Mouse (Mus musculus): Measurements from ENCODE around the gene Snx3. TPM values are rescaled to one million over a fixed set of nuclear protein-coding genes. Genes with fewer than 3 reads are reported as not detected.

The Snx3 gene
- polyA plus RNA-seq, 1 experiment from 2014 or later, result 244 TPM

- Histone ChIP-seq H3K4me1 (replicated peaks) (no peaks in the 10 kb centered on the region), H3K27ac (no peak overlapping the region), H3K9me3 (no peaks in the 10 kb centered on the region), H3K4me3 (replicated peaks) (no peak overlapping the region), H3K36me3 (no peaks in the 10 kb centered on the region), H3K4me2 (no peak overlapping the region), H3K27me3 (no peaks in the 10 kb centered on the region), H3K9ac (replicated peaks) (no peak overlapping the region)
- 80% methylated on average over 6 of the region's 6 CpGs for WGBS
- no peak for ATAC-seq (ENCODE audit: insufficient number of reproducible peaks, insufficient read depth, low FRiP score, low TSS enrichment, low read depth)
These were observed 44.1 kb downstream of the Snx3 start for GRCm38 (mm10) chr10:42545707-42546503.

- H3K9ac ChIP-seq (replicated peaks), result no peak overlapping the region
- H3K27me3 ChIP-seq, result no peaks in the 10 kb centered on the region
- H3K4me1 ChIP-seq (replicated peaks), result no peaks in the 10 kb centered on the region
- H3K4me3 ChIP-seq (replicated peaks), result no peak overlapping the region
- WGBS, result 85% methylated on average over 3 of the region's 3 CpGs
- ATAC-seq (ENCODE audit: insufficient number of reproducible peaks, insufficient read depth, low FRiP score, low TSS enrichment, low read depth), result no peak
- no peak overlapping the region for H3K27ac ChIP-seq
- H3K9me3 ChIP-seq, result no peaks in the 10 kb centered on the region
- H3K4me2 ChIP-seq, result no peak overlapping the region
- H3K36me3 ChIP-seq, result no peaks in the 10 kb centered on the region
These were observed 44.7 kb downstream of the Snx3 start for GRCm38 (mm10) chr10:42546507-42546906.

GRCm38 (mm10) chr10:42559581-42560200 is 57.9 kb downstream of the Snx3 start:
- Histone ChIP-seq H3K4me2 (no peak overlapping the region), H3K4me3 (replicated peaks) (no peak overlapping the region), H3K9me3 (no peaks in the 10 kb centered on the region), H3K4me1 (replicated peaks) (no peaks in the 10 kb centered on the region), H3K36me3 (no peaks in the 10 kb centered on the region), H3K9ac (replicated peaks) (no peak overlapping the region), H3K27me3 (peaks cover 22% of the 10 kb centered on the region), H3K27ac (no peak overlapping the region)
- 76% methylated on average over 5 of the region's 5 CpGs for WGBS
- ATAC-seq (ENCODE audit: insufficient number of reproducible peaks, insufficient read depth, low FRiP score, low TSS enrichment, low read depth), result no peak

GRCm38 (mm10) chr10:42562272-42562671 is 60.4 kb downstream of the Snx3 start:
- H3K9me3 ChIP-seq, result no peaks in the 10 kb centered on the region
- no peak overlapping the region for H3K9ac ChIP-seq (replicated peaks)
- H3K27ac ChIP-seq, result no peak overlapping the region
- 0 out of 2 replicates have a peak, but pooled peaks have one; percentile 47 for ATAC-seq (ENCODE audit: insufficient number of reproducible peaks, insufficient read depth, low FRiP score, low TSS enrichment, low read depth)
- H3K36me3 ChIP-seq, result no peaks in the 10 kb centered on the region
- peaks cover 48% of the 10 kb centered on the region for H3K27me3 ChIP-seq
- H3K4me2 ChIP-seq, result 0 out of 2 replicates have a peak overlapping the region, but pooled peaks have one; percentile 2
- no peaks in the 10 kb centered on the region for H3K4me1 ChIP-seq (replicated peaks)
- H3K4me3 ChIP-seq (replicated peaks), result no peak overlapping the region
- 1% methylated on average over 12 of the region's 12 CpGs for WGBS

- 2% methylated on average over 20 of the region's 20 CpGs for WGBS
These were observed 70.7 kb downstream of the Snx3 start for GRCm38 (mm10) chr10:42572567-42572966.

GRCm38 (mm10) chr10:42572971-42573370 is 71.1 kb downstream of the Snx3 start:
- H3K4me1 ChIP-seq (replicated peaks), result no peaks in the 10 kb centered on the region
- ATAC-seq (ENCODE audit: insufficient number of reproducible peaks, insufficient read depth, low FRiP score, low TSS enrichment, low read depth), result no peak
- H3K4me3 ChIP-seq (replicated peaks), result 0 out of 2 replicates have a peak overlapping the region, but pooled peaks have one; percentile 1

More at GRCm38 (mm10) chr10:42572567-42572966, 70.7 kb downstream of the Snx3 start:
- no peak overlapping the region for H3K9ac ChIP-seq (replicated peaks)
- ATAC-seq (ENCODE audit: insufficient number of reproducible peaks, insufficient read depth, low FRiP score, low TSS enrichment, low read depth), result no peak
- no peak overlapping the region for H3K4me2 ChIP-seq
- no peaks in the 10 kb centered on the region for H3K36me3 ChIP-seq
- H3K27me3 ChIP-seq, result peaks cover 94% of the 10 kb centered on the region
- H3K9me3 ChIP-seq, result no peaks in the 10 kb centered on the region
- no peaks in the 10 kb centered on the region for H3K4me1 ChIP-seq (replicated peaks)
- H3K27ac ChIP-seq, result no peak overlapping the region
- H3K4me3 ChIP-seq (replicated peaks), result 0 out of 2 replicates have a peak overlapping the region, but pooled peaks have one; percentile 1

GRCm38 (mm10) chr10:42574639-42575038 is 72.8 kb downstream of the Snx3 start:
- Histone ChIP-seq H3K27ac (no peak overlapping the region), H3K9me3 (no peaks in the 10 kb centered on the region), H3K36me3 (no peaks in the 10 kb centered on the region), H3K4me1 (replicated peaks) (peaks cover 4% of the 10 kb centered on the region), H3K27me3 (peaks cover 98% of the 10 kb centered on the region), H3K4me3 (replicated peaks) (no peak overlapping the region), H3K9ac (replicated peaks) (no peak overlapping the region), H3K4me2 (no peak overlapping the region)
- no peak for ATAC-seq (ENCODE audit: insufficient number of reproducible peaks, insufficient read depth, low FRiP score, low TSS enrichment, low read depth)
- 2% methylated on average over 10 of the region's 10 CpGs for WGBS

More at GRCm38 (mm10) chr10:42572971-42573370, 71.1 kb downstream of the Snx3 start:
- Histone ChIP-seq H3K9me3 (no peaks in the 10 kb centered on the region), H3K27ac (no peak overlapping the region), H3K36me3 (no peaks in the 10 kb centered on the region), H3K27me3 (peaks cover 96% of the 10 kb centered on the region), H3K9ac (replicated peaks) (no peak overlapping the region), H3K4me2 (no peak overlapping the region)
- 1% methylated on average over 15 of the region's 15 CpGs for WGBS

GRCm38 (mm10) chr10:42577525-42578280 is 75.9 kb downstream of the Snx3 start:
- Histone ChIP-seq H3K9me3 (no peaks in the 10 kb centered on the region), H3K27ac (no peak overlapping the region), H3K4me1 (replicated peaks) (peaks cover 24% of the 10 kb centered on the region), H3K9ac (replicated peaks) (no peak overlapping the region), H3K36me3 (no peaks in the 10 kb centered on the region), H3K27me3 (peaks cover 99% of the 10 kb centered on the region), H3K4me3 (replicated peaks) (no peak overlapping the region), H3K4me2 (no peak overlapping the region)
- 1% methylated on average over 15 of the region's 15 CpGs for whole genome bisulfite sequencing
- no peak for ATAC-seq (ENCODE audit: insufficient number of reproducible peaks, insufficient read depth, low FRiP score, low TSS enrichment, low read depth)

GRCm38 (mm10) chr10:42578281-42578675 is 76.4 kb downstream of the Snx3 start:
- Histone ChIP-seq H3K27me3 (peaks cover 99% of the 10 kb centered on the region), H3K4me2 (no peak overlapping the region), H3K4me1 (replicated peaks) (peaks cover 28% of the 10 kb centered on the region), H3K9ac (replicated peaks) (no peak overlapping the region), H3K36me3 (no peaks in the 10 kb centered on the region), H3K4me3 (replicated peaks) (no peak overlapping the region), H3K27ac (no peak overlapping the region), H3K9me3 (no peaks in the 10 kb centered on the region)
- no peak for ATAC-seq (ENCODE audit: insufficient number of reproducible peaks, insufficient read depth, low FRiP score, low TSS enrichment, low read depth)
- WGBS, result 1% methylated on average over 15 of the region's 15 CpGs

GRCm38 (mm10) chr10:42578698-42579474 is 77.1 kb downstream of the Snx3 start:
- Histone ChIP-seq H3K4me2 (no peak overlapping the region), H3K27ac (no peak overlapping the region), H3K4me3 (replicated peaks) (no peak overlapping the region), H3K36me3 (no peaks in the 10 kb centered on the region), H3K4me1 (replicated peaks) (peaks cover 33% of the 10 kb centered on the region), H3K9me3 (no peaks in the 10 kb centered on the region), H3K9ac (replicated peaks) (no peak overlapping the region), H3K27me3 (peaks cover 99% of the 10 kb centered on the region)
- ATAC-seq (ENCODE audit: insufficient number of reproducible peaks, insufficient read depth, low FRiP score, low TSS enrichment, low read depth), result no peak
- under 1% methylated on average over 22 of the region's 22 CpGs for WGBS

Measured in limb, embryonic 12.5 days (tissue).